Mouse (Mus musculus) kidney, embryonic 16.5 days (tissue): ENCODE measurements around the gene Oaf. TPM values are rescaled to one million over a fixed set of nuclear protein-coding genes. Genes with fewer than 3 reads are reported as not detected.
A peak's percentile ranks its signal among the peaks of the same experiment; 100 is the strongest.

Source experiments
- ATAC-seq: fragments of 200-750 bp; cut with Nextera tagmentation; 2 replicates; pipeline ENCODE4 v1.8.0; 2017; ENCODE audit warnings: moderate TSS enrichment; ENCODE audit not compliant: low FRiP score, low TSS enrichment
- H3K27ac ChIP-seq: fragments of 300-500 bp; sonication (generic); 2 replicates; pipeline ENCODE4 v1.5.1; 2014; ENCODE audit warnings: low read length
- H3K27me3 ChIP-seq: fragments of 300-500 bp; sonication (generic); 2 replicates; pipeline ENCODE4 v1.6.1; 2014; ENCODE audit warnings: low read length, control low read depth, mixed read lengths; ENCODE audit not compliant: insufficient read depth
- H3K36me3 ChIP-seq: fragments of 300-500 bp; sonication (generic); 2 replicates; pipeline ENCODE4 v1.6.1; 2014; ENCODE audit warnings: low read length, control low read depth, mixed read lengths; ENCODE audit not compliant: insufficient read depth
- H3K4me1 ChIP-seq: fragments of 300-500 bp; sonication (generic); 2 replicates; pipeline ENCODE4 v1.6.1; 2014; ENCODE audit warnings: low read length, control low read depth, mixed read lengths; ENCODE audit not compliant: insufficient read depth
- H3K4me2 ChIP-seq: fragments of 300-500 bp; sonication (generic); replicated peaks from 2 replicates; pipeline ENCODE4 v1.6.1; 2014; ENCODE audit warnings: low read depth, low read length
- H3K4me3 ChIP-seq: fragments of 300-500 bp; sonication (generic); 2 replicates; pipeline ENCODE4 v1.5.1; 2014; ENCODE audit warnings: mild to moderate bottlenecking, low read length
- H3K9ac ChIP-seq: fragments of 300-500 bp; sonication (generic); replicated peaks from 2 replicates; pipeline ENCODE4 v1.6.1; 2014; ENCODE audit warnings: low read length
- H3K9me3 ChIP-seq: fragments of 300-500 bp; sonication (generic); 2 replicates; pipeline ENCODE4 v1.6.1; 2016; ENCODE audit warnings: low read length, control low read depth
- WGBS: fragments of 180-500 bp; shearing (Covaris S2); extraction: QIAGEN DNeasy Blood & Tissue Kit; methylation state at CpG from one replicate; pipeline ENCODE4 v1.1.7; 2014; 5-methylcytosine and 5-hydroxymethylcytosine counted together
- polyA plus RNA-seq: library from polyadenylated mRNA; unstranded; fragments of >200 nt; fragmentation: Nextera tagmentation; extraction: Ambion mirVana; gene quantifications from 2 replicates; pipeline ENCODE4 v1.2.1, GENCODE M21; 2015

Gene Oaf
- 46.6 and 63.8 TPM in 2 replicates for polyA plus RNA-seq

DNA sequence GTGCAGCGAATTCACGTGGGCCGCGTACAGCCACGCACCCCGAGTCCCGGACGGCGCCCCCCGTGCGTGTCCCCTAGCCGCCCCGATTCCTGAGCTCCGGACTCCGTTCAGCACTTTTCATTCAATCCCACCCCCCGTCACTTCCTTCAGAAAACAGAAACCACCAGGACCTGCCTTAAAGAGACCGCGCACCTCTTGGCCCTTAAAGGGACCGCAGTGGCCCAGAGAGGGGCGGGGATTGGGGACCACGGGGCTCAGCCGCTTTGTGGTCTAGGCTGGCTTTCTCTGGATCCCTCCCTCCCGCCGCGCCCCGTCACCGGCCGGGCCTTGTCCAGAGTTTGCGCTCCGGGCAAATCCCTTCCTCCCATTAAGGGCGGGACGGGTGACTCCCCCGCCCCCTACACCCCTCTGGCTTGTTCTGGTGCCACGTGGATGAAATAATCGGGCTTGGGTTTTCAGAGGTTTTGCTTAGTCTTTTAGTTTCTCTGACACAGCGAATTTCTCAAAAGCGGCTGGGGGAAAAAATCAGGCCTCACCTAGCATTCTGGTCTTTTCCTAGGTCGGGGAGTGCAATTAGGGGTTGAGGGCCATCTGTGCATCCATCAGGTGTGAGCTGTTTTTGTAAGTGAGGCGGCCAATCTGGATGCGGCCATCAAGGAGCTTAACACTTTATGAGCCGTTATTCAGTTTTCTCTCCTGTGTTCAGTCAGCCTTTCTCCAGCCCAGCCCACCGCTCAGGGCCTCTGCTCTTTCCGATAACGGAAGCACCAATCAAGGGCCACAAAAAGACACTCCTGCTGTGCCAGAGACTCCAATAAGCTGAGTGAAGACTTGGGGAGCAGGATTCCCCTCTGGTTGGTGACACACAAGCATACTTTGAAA, at the start of gene Oaf:
Gene Oaf, minus strand, starts transcription at position 200 of the 882 bp plus-strand sequence.
- Histone ChIP-seq H3K27ac (peak within 1 kb of the TSS; percentile 94), H3K4me2 (peak within 1 kb of the TSS; percentile 75), H3K27me3 (no peaks in the 10 kb centered on the region), H3K9me3 (no peaks in the 10 kb centered on the region), H3K4me3 (peak within 1 kb of the TSS; percentile 87), H3K4me1 (peaks cover 51% of the 10 kb centered on the region), H3K9ac (peak within 1 kb of the TSS; percentile 89), H3K36me3 (no peaks in the 10 kb centered on the region)
- 1% methylated on average over 44 of the region's 44 CpGs for WGBS
- ATAC-seq, result peak; percentile 95

DNA sequence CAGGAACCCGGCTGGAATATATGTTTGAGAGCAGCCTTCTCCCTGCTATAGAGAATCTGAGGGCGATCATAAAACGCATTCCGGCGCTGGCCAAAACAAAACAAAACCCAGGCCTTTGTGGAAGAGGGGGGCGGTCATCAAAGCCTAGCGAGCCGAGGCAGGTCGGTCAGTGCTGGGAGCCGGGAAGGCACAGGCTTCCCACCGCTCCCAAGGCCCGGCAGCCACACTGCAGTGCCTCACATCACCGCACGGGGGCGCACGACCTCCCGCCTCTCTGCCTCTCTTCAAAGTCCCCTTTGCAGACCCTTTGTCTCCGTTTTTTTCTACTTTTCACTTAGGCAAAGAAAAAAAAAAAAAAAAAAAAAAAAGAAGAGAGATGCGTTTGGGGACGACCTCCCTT, 47.2 kb upstream of the Oaf start:
- H3K36me3 ChIP-seq, result no peaks in the 10 kb centered on the region
- peaks cover 4% of the 10 kb centered on the region; the same call in 1 of the 2 replicates for H3K4me1 ChIP-seq
- H3K9ac ChIP-seq, result peak overlapping the region; percentile 33
- 2% methylated on average over 20 of the region's 20 CpGs for WGBS
- H3K27me3 ChIP-seq, result no peaks in the 10 kb centered on the region
- peak overlapping the region; percentile 44 for H3K4me2 ChIP-seq
- no peak overlapping the region for H3K4me3 ChIP-seq
- H3K9me3 ChIP-seq, result no peaks in the 10 kb centered on the region
- H3K27ac ChIP-seq, result no peak overlapping the region
- peak; percentile 69 for ATAC-seq

DNA sequence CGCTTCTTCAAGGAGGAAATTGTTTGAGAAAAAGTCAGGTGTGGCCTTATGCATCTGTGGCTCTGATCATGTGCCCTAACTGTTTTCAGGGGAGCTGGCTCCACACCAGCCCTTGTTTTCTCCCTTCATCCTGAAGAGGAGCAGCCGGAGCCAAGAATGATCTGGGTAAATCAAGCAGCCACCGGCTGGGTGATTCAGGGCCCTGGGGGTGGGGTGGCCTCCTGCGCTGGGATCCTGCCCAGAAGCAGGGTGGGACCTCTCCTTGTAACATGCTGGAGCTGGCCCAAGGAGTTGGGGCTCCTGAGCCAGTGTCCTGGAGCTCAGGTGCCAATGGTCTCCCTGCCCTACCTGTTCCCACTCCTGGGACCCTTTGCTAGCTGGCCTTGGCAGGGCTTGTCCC, 45.6 kb upstream of the Oaf start:
- Histone ChIP-seq H3K4me1 (peaks cover 4% of the 10 kb centered on the region; the same call in 1 of the 2 replicates), H3K27ac (no peak overlapping the region), H3K36me3 (no peaks in the 10 kb centered on the region), H3K27me3 (no peaks in the 10 kb centered on the region), H3K4me3 (no peak overlapping the region), H3K4me2 (no peak overlapping the region), H3K9ac (no peak overlapping the region), H3K9me3 (no peaks in the 10 kb centered on the region)
- 87% methylated on average over 4 of the region's 4 CpGs for WGBS
- no peak for ATAC-seq

DNA sequence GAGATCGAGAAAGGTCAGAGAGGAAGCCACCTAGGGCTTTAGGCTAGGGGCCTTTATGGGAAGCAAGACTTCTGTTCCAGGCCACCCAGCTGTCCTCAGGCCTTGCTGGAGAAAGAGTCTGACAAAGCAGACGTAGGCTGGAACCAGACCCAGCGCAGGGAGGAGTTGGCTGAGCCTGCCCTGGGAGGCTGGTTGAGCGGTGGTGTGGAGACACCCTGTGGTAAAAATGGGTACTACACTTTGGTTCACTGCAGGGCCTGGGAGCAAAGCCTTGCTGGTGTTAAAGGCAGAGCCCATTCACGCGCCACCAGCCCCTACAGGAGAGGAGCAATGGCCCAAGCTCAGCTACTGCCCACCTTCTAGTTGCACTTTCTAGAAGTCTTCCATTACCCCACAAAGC, 44.6 kb upstream of the Oaf start:
- H3K27me3 ChIP-seq, result no peaks in the 10 kb centered on the region
- H3K4me3 ChIP-seq, result no peak overlapping the region
- H3K4me2 ChIP-seq, result no peak overlapping the region
- 7% methylated on average over 6 of the region's 6 CpGs for WGBS
- no peaks in the 10 kb centered on the region for H3K36me3 ChIP-seq
- H3K9ac ChIP-seq, result no peak overlapping the region
- no peak overlapping the region for H3K27ac ChIP-seq
- ATAC-seq, result peak; percentile 94
- peaks cover 4% of the 10 kb centered on the region; the same call in 1 of the 2 replicates for H3K4me1 ChIP-seq
- no peaks in the 10 kb centered on the region for H3K9me3 ChIP-seq

DNA sequence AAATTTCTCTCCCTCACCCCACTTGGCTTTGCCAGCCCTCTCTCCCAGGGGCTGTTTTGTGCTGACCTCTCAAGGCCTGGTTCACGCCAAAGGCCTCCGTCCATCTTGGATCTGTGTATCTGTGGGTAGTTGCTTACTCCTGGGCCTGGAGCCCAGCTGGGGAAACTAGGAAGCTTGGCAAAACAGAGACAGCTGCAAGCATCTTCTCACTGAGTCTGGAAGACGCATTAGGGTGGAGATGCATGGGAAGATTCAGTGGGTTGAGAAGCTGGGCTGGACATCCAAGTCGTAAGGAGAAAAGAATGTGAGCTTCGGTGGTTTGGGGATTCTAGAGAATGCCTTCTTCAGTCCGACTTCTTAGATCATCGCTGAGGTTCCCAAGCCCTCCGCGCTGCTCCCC, 34.0 kb upstream of the Oaf start:
- WGBS, result 85% methylated on average over 9 of the region's 9 CpGs
- no peaks in the 10 kb centered on the region for H3K9me3 ChIP-seq
- H3K4me3 ChIP-seq, result no peak overlapping the region
- peaks cover 15% of the 10 kb centered on the region; the same call in 1 of the 2 replicates for H3K27me3 ChIP-seq
- peaks cover 14% of the 10 kb centered on the region for H3K4me1 ChIP-seq
- no peak overlapping the region for H3K27ac ChIP-seq
- H3K9ac ChIP-seq, result no peak overlapping the region
- no peaks in the 10 kb centered on the region for H3K36me3 ChIP-seq
- ATAC-seq, result no peak
- H3K4me2 ChIP-seq, result no peak overlapping the region

DNA sequence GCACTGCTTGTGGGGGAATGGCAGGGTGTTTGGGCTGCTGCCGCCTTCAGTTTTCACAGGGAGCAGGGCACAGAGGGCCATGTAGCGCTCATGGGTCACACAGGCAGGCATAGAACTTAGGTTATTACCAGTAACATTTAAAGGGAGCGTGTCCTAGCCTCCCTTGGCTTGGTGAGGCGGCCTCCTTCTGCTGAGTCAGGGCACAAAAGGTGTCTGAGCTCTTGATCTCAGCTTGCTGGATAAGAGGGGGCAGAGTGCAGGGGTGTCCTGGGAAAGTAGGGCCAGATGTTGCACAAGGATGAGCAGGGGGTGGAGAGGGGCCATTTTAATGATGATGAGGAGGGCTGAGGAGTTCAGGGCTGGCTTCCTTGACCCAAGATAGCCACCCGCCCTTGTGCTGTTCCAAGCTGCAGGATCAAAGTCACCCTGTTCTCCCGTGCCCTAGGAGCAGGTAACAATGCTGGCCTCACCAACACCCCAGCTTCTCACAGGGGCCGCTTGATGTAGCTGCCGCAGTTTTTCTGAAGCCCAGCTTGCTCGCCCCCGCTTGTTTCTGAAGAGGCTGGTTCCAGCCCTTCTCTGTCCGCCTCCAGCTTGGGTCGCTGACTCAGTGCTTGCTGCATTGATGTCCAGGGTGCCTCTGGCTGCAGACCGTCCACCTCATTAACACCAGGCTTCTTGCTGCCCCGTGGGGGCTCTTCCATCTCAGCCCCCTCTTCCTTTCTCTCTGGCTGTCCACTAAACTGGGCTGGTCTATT, 32.2 kb upstream of the Oaf start:
- H3K4me3 ChIP-seq, result no peak overlapping the region
- peaks cover 15% of the 10 kb centered on the region; the same call in 1 of the 2 replicates for H3K27me3 ChIP-seq
- 0 out of 2 replicates have a peak, but pooled peaks have one; percentile 16 for ATAC-seq
- no peak overlapping the region for H3K9ac ChIP-seq
- no peak overlapping the region for H3K4me2 ChIP-seq
- H3K4me1 ChIP-seq, result peaks cover 14% of the 10 kb centered on the region
- H3K9me3 ChIP-seq, result no peaks in the 10 kb centered on the region
- H3K36me3 ChIP-seq, result no peaks in the 10 kb centered on the region
- 61% methylated on average over 14 of the region's 14 CpGs for WGBS
- H3K27ac ChIP-seq, result no peak overlapping the region

DNA sequence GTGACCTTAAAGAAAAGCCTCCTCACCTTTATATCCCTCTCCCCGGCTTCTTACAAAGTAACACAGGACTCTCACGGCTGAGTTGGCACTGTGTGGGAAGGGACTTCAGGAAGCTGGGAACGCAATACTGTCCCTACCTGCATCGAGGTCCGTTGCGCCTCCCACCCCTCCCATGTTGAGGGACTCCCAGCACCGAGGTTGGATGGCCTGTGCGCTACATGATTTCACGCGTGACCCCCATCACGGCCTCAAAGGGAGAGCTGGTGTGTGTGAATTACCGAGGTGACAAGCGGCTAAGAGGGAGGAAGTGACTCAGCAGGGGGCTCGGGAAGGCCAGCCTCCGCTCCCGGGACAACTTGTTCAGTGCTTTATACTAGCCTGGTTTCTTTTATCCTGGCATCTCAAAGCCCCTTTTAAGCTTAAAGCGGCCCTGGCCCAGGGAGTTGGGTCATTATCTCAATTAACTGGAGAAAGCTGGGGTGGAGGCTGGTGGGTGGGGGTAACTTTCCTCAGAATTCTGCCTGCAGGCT, 31.1 kb upstream of the Oaf start:
- no peaks in the 10 kb centered on the region for H3K36me3 ChIP-seq
- peaks cover 14% of the 10 kb centered on the region for H3K4me1 ChIP-seq
- ATAC-seq, result peak; percentile 47; the same call in 1 of the 2 replicates
- 3% methylated on average over 17 of the region's 17 CpGs for WGBS
- peak overlapping the region; percentile 55 for H3K4me2 ChIP-seq
- no peaks in the 10 kb centered on the region for H3K9me3 ChIP-seq
- H3K9ac ChIP-seq, result peak overlapping the region; percentile 38; the same call in 1 of the 2 replicates
- H3K27me3 ChIP-seq, result peaks cover 15% of the 10 kb centered on the region; the same call in 1 of the 2 replicates
- H3K27ac ChIP-seq, result no peak overlapping the region
- peak overlapping the region; percentile 27 for H3K4me3 ChIP-seq

DNA sequence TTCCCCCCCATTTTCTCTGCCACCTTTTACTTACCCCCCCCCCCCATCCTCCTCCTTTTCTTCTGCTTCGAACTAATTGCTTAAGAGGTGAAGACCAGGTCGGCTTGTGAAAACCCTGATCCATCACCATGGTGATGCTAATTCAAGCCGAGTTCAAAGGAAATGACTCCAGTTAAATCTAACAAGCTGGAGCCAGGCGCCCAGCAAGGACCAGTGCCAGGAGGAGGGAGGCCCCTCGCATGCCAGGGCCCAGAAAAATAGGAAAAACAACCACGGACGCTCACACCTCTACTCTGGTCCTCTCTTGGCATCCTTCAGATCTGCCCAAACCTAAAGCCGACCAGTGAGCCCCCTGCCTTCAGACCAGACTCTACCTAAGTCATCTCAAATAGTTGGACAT, 29.5 kb upstream of the Oaf start:
- Histone ChIP-seq H3K9ac (no peak overlapping the region), H3K4me2 (no peak overlapping the region), H3K9me3 (no peaks in the 10 kb centered on the region), H3K27me3 (peaks cover 15% of the 10 kb centered on the region; the same call in 1 of the 2 replicates), H3K36me3 (no peaks in the 10 kb centered on the region), H3K27ac (no peak overlapping the region), H3K4me3 (no peak overlapping the region), H3K4me1 (peaks cover 16% of the 10 kb centered on the region)
- no peak for ATAC-seq
- 27% methylated on average over 8 of the region's 8 CpGs for WGBS

DNA sequence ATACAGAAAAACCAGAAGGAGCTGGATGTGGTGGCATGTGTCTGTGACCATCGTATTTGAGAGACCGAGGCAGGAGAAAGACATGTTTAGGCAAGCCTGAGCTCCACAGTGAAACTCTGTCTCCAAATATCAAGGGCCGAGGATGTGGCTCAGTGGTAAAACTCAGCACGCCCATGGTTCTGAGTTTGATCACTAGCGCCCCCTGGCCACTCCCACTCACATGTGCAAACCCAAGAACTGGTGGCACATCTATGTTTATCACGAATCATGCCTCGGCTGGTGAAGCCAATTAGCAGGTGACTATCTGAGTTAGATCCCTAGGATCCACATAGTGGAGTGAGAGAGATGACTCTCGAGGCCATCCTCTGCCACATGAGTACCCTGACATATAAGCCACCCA, 27.6 kb upstream of the Oaf start:
- H3K9me3 ChIP-seq, result no peaks in the 10 kb centered on the region
- ATAC-seq, result no peak
- H3K27me3 ChIP-seq, result peaks cover 15% of the 10 kb centered on the region; the same call in 1 of the 2 replicates
- H3K4me3 ChIP-seq, result no peak overlapping the region
- H3K27ac ChIP-seq, result no peak overlapping the region
- H3K4me2 ChIP-seq, result no peak overlapping the region
- 86% methylated on average over 8 of the region's 8 CpGs for WGBS
- H3K4me1 ChIP-seq, result peaks cover 34% of the 10 kb centered on the region
- no peak overlapping the region for H3K9ac ChIP-seq
- H3K36me3 ChIP-seq, result no peaks in the 10 kb centered on the region
